Mouse (Mus musculus): ENCODE data around the gene 2610001J05Rik. TPM values are rescaled to one million over a fixed set of nuclear protein-coding genes. Genes with fewer than 3 reads are reported as not detected.
"Not testable (repeated sequence)": the region's sequence is repeated elsewhere in the genome, so short reads cannot be mapped to it uniquely, and the experiment has no call there.

Gene 2610001J05Rik
- polyA plus RNA-seq, 1 experiment from 2014 or later = 99.1 TPM

GRCm38 (mm10) chr6:13854230-13854629, 17.1 kb downstream of the 2610001J05Rik start:
- Histone ChIP-seq H3K9me3 (replicated peaks) (no peaks in the 10 kb centered on the region), H3K4me1 (no peaks in the 10 kb centered on the region)
- ATAC-seq (replicated peaks; ENCODE audit: low FRiP score) = no peak

GRCm38 (mm10) chr6:13853244-13853643, 18.1 kb downstream of the 2610001J05Rik start:
- no peaks in the 10 kb centered on the region for H3K4me1 ChIP-seq
- H3K4me2 ChIP-seq = no peak overlapping the region
- WGBS = 57% methylated on average over 4 of the region's 4 CpGs
- H3K36me3 ChIP-seq = no peaks in the 10 kb centered on the region
- no peaks in the 10 kb centered on the region for H3K9me3 ChIP-seq (replicated peaks)
- no peak overlapping the region for H3K4me3 ChIP-seq (replicated peaks)
- H3K9ac ChIP-seq = no peak overlapping the region
- no peak overlapping the region for H3K27ac ChIP-seq
- no peaks in the 10 kb centered on the region for H3K27me3 ChIP-seq
- ATAC-seq (replicated peaks; ENCODE audit: low FRiP score) = no peak

More at GRCm38 (mm10) chr6:13854230-13854629, 17.1 kb downstream of the 2610001J05Rik start:
- H3K4me3 ChIP-seq (replicated peaks) = no peak overlapping the region
- no peaks in the 10 kb centered on the region for H3K27me3 ChIP-seq
- WGBS = 26% methylated on average over 11 of the region's 11 CpGs
- peak overlapping the region; percentile 27; the same call in 1 of the 2 replicates for H3K4me2 ChIP-seq
- H3K9ac ChIP-seq = no peak overlapping the region
- H3K27ac ChIP-seq = no peak overlapping the region
- H3K36me3 ChIP-seq = no peaks in the 10 kb centered on the region

- ATAC-seq (replicated peaks; ENCODE audit: low FRiP score); H3K36me3 ChIP-seq; H3K9ac ChIP-seq; H3K9me3 ChIP-seq (replicated peaks); H3K4me2 ChIP-seq; H3K27ac ChIP-seq; H3K27me3 ChIP-seq; H3K4me1 ChIP-seq; H3K4me3 ChIP-seq (replicated peaks): not testable (repeated sequence)
- WGBS = 86% methylated on average over 1 of the region's 1 CpGs
These were observed 25.3 kb downstream of the 2610001J05Rik start for GRCm38 (mm10) chr6:13846031-13846430.

GRCm38 (mm10) chr6:13839345-13840054, 31.8 kb downstream of the 2610001J05Rik start, which contains the start of gene Gpr85:
Gene Gpr85 (minus strand): TSS chr6:13839942.
- WGBS = 42% methylated on average over 18 of the region's 18 CpGs
- Histone ChIP-seq H3K9me3 (replicated peaks) (no peaks in the 10 kb centered on the region), H3K4me3 (replicated peaks) (peak within 1 kb of the TSS; percentile 58), H3K27ac (peak within 1 kb of the TSS; percentile 68; the same call in 1 of the 2 replicates), H3K4me2 (peak within 1 kb of the TSS; percentile 97), H3K27me3 (peaks cover 19% of the 10 kb centered on the region), H3K36me3 (no peaks in the 10 kb centered on the region), H3K4me1 (0 out of 2 replicates have a peak, but pooled peaks cover 2% of the 10 kb centered on the region), H3K9ac (peak within 1 kb of the TSS; percentile 59)
- no peak for ATAC-seq (replicated peaks; ENCODE audit: low FRiP score)

GRCm38 (mm10) chr6:13838677-13839344, 32.5 kb downstream of the 2610001J05Rik start:
- peak; percentile 94 for ATAC-seq (replicated peaks; ENCODE audit: low FRiP score)
- Histone ChIP-seq H3K4me2 (peak overlapping the region; percentile 97), H3K4me3 (replicated peaks) (peak overlapping the region; percentile 58), H3K9ac (peak overlapping the region; percentile 59), H3K4me1 (0 out of 2 replicates have a peak, but pooled peaks cover 2% of the 10 kb centered on the region), H3K9me3 (replicated peaks) (no peaks in the 10 kb centered on the region), H3K36me3 (no peaks in the 10 kb centered on the region), H3K27ac (peak overlapping the region; percentile 68; the same call in 1 of the 2 replicates), H3K27me3 (peaks cover 19% of the 10 kb centered on the region)
- WGBS = under 1% methylated on average over 41 of the region's 41 CpGs

- Histone ChIP-seq H3K27ac (no peak overlapping the region), H3K4me1 (0 out of 2 replicates have a peak, but pooled peaks cover 2% of the 10 kb centered on the region), H3K9me3 (replicated peaks) (no peaks in the 10 kb centered on the region), H3K36me3 (no peaks in the 10 kb centered on the region), H3K4me2 (peak overlapping the region; percentile 97), H3K27me3 (peaks cover 19% of the 10 kb centered on the region), H3K9ac (peak overlapping the region; percentile 59), H3K4me3 (replicated peaks) (peak overlapping the region; percentile 58)
- no peak for ATAC-seq (replicated peaks; ENCODE audit: low FRiP score)
- WGBS = 1% methylated on average over 19 of the region's 19 CpGs
These were observed 33.2 kb downstream of the 2610001J05Rik start for GRCm38 (mm10) chr6:13837916-13838676.

- ATAC-seq (replicated peaks; ENCODE audit: low FRiP score) = no peak
- Histone ChIP-seq H3K9me3 (replicated peaks) (no peaks in the 10 kb centered on the region), H3K4me3 (replicated peaks) (no peak overlapping the region), H3K27ac (no peak overlapping the region), H3K9ac (no peak overlapping the region), H3K27me3 (peaks cover 19% of the 10 kb centered on the region), H3K4me2 (no peak overlapping the region), H3K4me1 (0 out of 2 replicates have a peak, but pooled peaks cover 2% of the 10 kb centered on the region), H3K36me3 (no peaks in the 10 kb centered on the region)
- 78% methylated on average over 3 of the region's 3 CpGs for WGBS
These were observed 34.2 kb downstream of the 2610001J05Rik start for GRCm38 (mm10) chr6:13836967-13837570.

- Histone ChIP-seq H3K27me3 (peaks cover 19% of the 10 kb centered on the region), H3K27ac (no peak overlapping the region), H3K9ac (no peak overlapping the region), H3K4me3 (replicated peaks) (no peak overlapping the region), H3K36me3 (no peaks in the 10 kb centered on the region), H3K9me3 (replicated peaks) (no peaks in the 10 kb centered on the region), H3K4me1 (0 out of 2 replicates have a peak, but pooled peaks cover 2% of the 10 kb centered on the region), H3K4me2 (no peak overlapping the region)
- WGBS = 62% methylated on average over 17 of the region's 17 CpGs
- no peak for ATAC-seq (replicated peaks; ENCODE audit: low FRiP score)
These were observed 35.3 kb downstream of the 2610001J05Rik start for GRCm38 (mm10) chr6:13835720-13836665.

- no peak for ATAC-seq (replicated peaks; ENCODE audit: low FRiP score)
- no peak overlapping the region for H3K4me3 ChIP-seq (replicated peaks)
- no peak overlapping the region for H3K4me2 ChIP-seq
- H3K4me1 ChIP-seq = 0 out of 2 replicates have a peak, but pooled peaks cover 1% of the 10 kb centered on the region
- H3K9ac ChIP-seq = no peak overlapping the region
- 72% methylated on average over 2 of the region's 2 CpGs for WGBS
- H3K27me3 ChIP-seq = peaks cover 14% of the 10 kb centered on the region
- H3K27ac ChIP-seq = no peak overlapping the region
- H3K9me3 ChIP-seq (replicated peaks) = no peaks in the 10 kb centered on the region
- H3K36me3 ChIP-seq = no peaks in the 10 kb centered on the region
These were observed 38.5 kb downstream of the 2610001J05Rik start for GRCm38 (mm10) chr6:13832770-13833169.

GRCm38 (mm10) chr6:13828877-13829276, 42.4 kb downstream of the 2610001J05Rik start:
- no peaks in the 10 kb centered on the region for H3K36me3 ChIP-seq
- no peak overlapping the region for H3K4me3 ChIP-seq (replicated peaks)
- 73% methylated on average over 1 of the region's 1 CpGs for WGBS
- no peak overlapping the region for H3K4me2 ChIP-seq
- no peaks in the 10 kb centered on the region for H3K9me3 ChIP-seq (replicated peaks)
- H3K9ac ChIP-seq = no peak overlapping the region
- H3K27me3 ChIP-seq = no peaks in the 10 kb centered on the region
- no peak for ATAC-seq (replicated peaks; ENCODE audit: low FRiP score)
- no peaks in the 10 kb centered on the region for H3K4me1 ChIP-seq
- H3K27ac ChIP-seq = no peak overlapping the region

All from kidney, embryonic 15.5 days (tissue).